Mouse (Mus musculus) stomach, postnatal 0 days (tissue): ENCODE measurements around the gene Cd2.

Experiments
- CTCF ChIP-seq: IDR thresholded peaks from 2 replicates; pipeline ENCODE4 v1.5.1; 2016; ENCODE audit warnings: antibody characterized with exemption, low read depth, mild to moderate bottlenecking, moderate library complexity
- EP300 ChIP-seq: optimal IDR thresholded peaks from 2 replicates; pipeline ENCODE3; 2016; ENCODE audit warnings: antibody characterized with exemption

- TF ChIP-seq CTCF (no peak), EP300 (no peak)
These were observed 37.9 kb downstream of the Cd2 start for GRCm38 (mm10) chr3:101249846-101250245.
